Mouse (Mus musculus): ENCODE data around the gene Morn1.

- TF ChIP-seq CTCF (IDR thresholded peaks at IDR 0.05; ENCODE audit: low read depth) (no peak), EP300 (IDR thresholded peaks at IDR 0.05; ENCODE audit: low read depth) (no peak)
Observed at GRCm38 (mm10) chr4:155040696-155041095, 45.7 kb upstream of the Morn1 start.
